Mouse (Mus musculus) cerebellum, adult 8-10 months (tissue): ENCODE measurements around the gene Mfap3.

Experiments used
- DNase-seq: peaks from one replicate; pipeline ENCODE4 v3.0.0; 2022

Mfap3 gene

GRCm38 (mm10) chr11:57518091-57518750 is at the start of gene Mfap3, which contains the start of gene Fam114a2:
TSS of gene Mfap3 (plus strand) at chr11:57518664.
TSS of gene Fam114a2 (minus strand) at chr11:57518617.
- DNase-seq, result peak; percentile 90

GRCm38 (mm10) chr11:57468706-57469105 is 49.8 kb upstream of the Mfap3 start:
- no peak for DNase-seq

GRCm38 (mm10) chr11:57470056-57470455 is 48.4 kb upstream of the Mfap3 start:
- DNase-seq, result no peak

GRCm38 (mm10) chr11:57470979-57471378 is 47.5 kb upstream of the Mfap3 start:
- DNase-seq, result no peak

- DNase-seq, result no peak
These were observed 44.0 kb upstream of the Mfap3 start for GRCm38 (mm10) chr11:57474296-57474941.

- DNase-seq, result peak; percentile 21
These were observed 43.3 kb upstream of the Mfap3 start for GRCm38 (mm10) chr11:57475119-57475518.

GRCm38 (mm10) chr11:57478077-57478476 is 40.4 kb upstream of the Mfap3 start:
- DNase-seq, result no peak

- no peak for DNase-seq
These were observed 30.0 kb upstream of the Mfap3 start for GRCm38 (mm10) chr11:57488436-57488835.

GRCm38 (mm10) chr11:57496462-57497039 is 21.9 kb upstream of the Mfap3 start:
- no peak for DNase-seq

GRCm38 (mm10) chr11:57497701-57498100 is 20.8 kb upstream of the Mfap3 start:
- DNase-seq, result no peak

- DNase-seq, result no peak
These were observed 20.2 kb upstream of the Mfap3 start for GRCm38 (mm10) chr11:57498215-57498614.

- DNase-seq, result no peak
These were observed 15.3 kb upstream of the Mfap3 start for GRCm38 (mm10) chr11:57503155-57503554.

- no peak for DNase-seq
These were observed 11.6 kb upstream of the Mfap3 start for GRCm38 (mm10) chr11:57506899-57507298.

- no peak for DNase-seq
These were observed 3.2 kb upstream of the Mfap3 start for GRCm38 (mm10) chr11:57515218-57515617.

- no peak for DNase-seq
These were observed 1.5 kb upstream of the Mfap3 start for GRCm38 (mm10) chr11:57516946-57517441.

- DNase-seq, result no peak
These were observed 286 bp downstream of the Mfap3 start for GRCm38 (mm10) chr11:57518751-57519148.

GRCm38 (mm10) chr11:57519304-57519703 is 840 bp downstream of the Mfap3 start:
- no peak for DNase-seq

GRCm38 (mm10) chr11:57521206-57521605 is 2.7 kb downstream of the Mfap3 start:
- DNase-seq, result no peak

GRCm38 (mm10) chr11:57522046-57522445 is 3.6 kb downstream of the Mfap3 start:
- no peak for DNase-seq

- no peak for DNase-seq
These were observed 5.0 kb downstream of the Mfap3 start for GRCm38 (mm10) chr11:57523418-57523817.

GRCm38 (mm10) chr11:57524597-57524996 is 6.1 kb downstream of the Mfap3 start:
- DNase-seq, result no peak

GRCm38 (mm10) chr11:57525900-57526299 is 7.4 kb downstream of the Mfap3 start:
- DNase-seq, result no peak

- DNase-seq, result peak; percentile 11
These were observed 9.0 kb downstream of the Mfap3 start for GRCm38 (mm10) chr11:57527506-57527905.

- DNase-seq, result no peak
These were observed 10.6 kb downstream of the Mfap3 start for GRCm38 (mm10) chr11:57529111-57529510.
